Mouse (Mus musculus) liver, embryonic 13.5 days (tissue): Measurements from ENCODE around the gene Vipas39. TPM values are rescaled to one million over a fixed set of nuclear protein-coding genes. Genes with fewer than 3 reads are reported as not detected.
"Not testable (repeated sequence)": the region's sequence is repeated elsewhere in the genome, so short reads cannot be mapped to it uniquely, and the experiment has no call there.

ENCODE experiments used
- ATAC-seq: fragments of 200-750 bp; cut with Nextera tagmentation; 2 replicates; pipeline ENCODE4 v1.8.0; 2017; ENCODE audit warnings: low read depth, mild to moderate bottlenecking, moderate number of reproducible peaks, moderate library complexity
- DNase-seq: peaks from one replicate; pipeline ENCODE4 v3.0.0; 2022
- H3K27ac ChIP-seq: fragments of 300-500 bp; sonication (generic); 2 replicates; pipeline ENCODE4 v1.5.1; 2015; ENCODE audit warnings: moderate library complexity, mild to moderate bottlenecking, inconsistent platforms
- H3K27me3 ChIP-seq: fragments of 300-500 bp; sonication (generic); 2 replicates; pipeline ENCODE4 v1.6.1; 2015; ENCODE audit warnings: mild to moderate bottlenecking, inconsistent platforms
- H3K36me3 ChIP-seq: fragments of 300-500 bp; sonication (generic); 2 replicates; pipeline ENCODE4 v1.6.1; 2015; ENCODE audit warnings: mild to moderate bottlenecking, inconsistent platforms
- H3K4me1 ChIP-seq: fragments of 300-500 bp; sonication (generic); replicated peaks from 2 replicates; pipeline ENCODE4 v1.6.1; 2015; ENCODE audit warnings: inconsistent platforms
- H3K4me2 ChIP-seq: fragments of 300-500 bp; sonication (generic); 2 replicates; pipeline ENCODE4 v1.6.1; 2015; ENCODE audit warnings: inconsistent platforms, mild to moderate bottlenecking, moderate library complexity
- H3K4me3 ChIP-seq: fragments of 300-500 bp; sonication (generic); replicated peaks from 2 replicates; pipeline ENCODE4 v1.5.1; 2015; ENCODE audit warnings: mild to moderate bottlenecking, inconsistent platforms
- H3K9ac ChIP-seq: fragments of 300-500 bp; sonication (generic); 2 replicates; pipeline ENCODE4 v1.6.1; 2015; ENCODE audit warnings: mild to moderate bottlenecking, inconsistent platforms
- H3K9me3 ChIP-seq: fragments of 300-500 bp; sonication (generic); replicated peaks from 2 replicates; pipeline ENCODE4 v1.6.1; 2016; ENCODE audit warnings: inconsistent platforms
- WGBS: fragments of 180-500 bp; shearing (Covaris S2); methylation state at CpG from one replicate; pipeline ENCODE4 v1.1.7; 2015; ENCODE audit not compliant: insufficient replicate concordance; 5-methylcytosine and 5-hydroxymethylcytosine counted together
- polyA plus RNA-seq: library from polyadenylated mRNA; unstranded; fragments of >200 nt; fragmentation: Nextera tagmentation; extraction: Ambion mirVana; gene quantifications from 2 replicates; pipeline ENCODE4 v1.2.1, GENCODE M21; 2015

Gene Vipas39
- polyA plus RNA-seq, 1 experiment from 2014 or later: 9.8 TPM

GRCm38 (mm10) chr12:87224950-87225349 is 41.1 kb downstream of the Vipas39 start:
- Histone ChIP-seq H3K9ac (no peak overlapping the region), H3K4me3 (no peak overlapping the region), H3K36me3 (no peaks in the 10 kb centered on the region), H3K9me3 (0 out of 2 replicates have a peak, but pooled peaks cover 3% of the 10 kb centered on the region), H3K27me3 (no peaks in the 10 kb centered on the region), H3K4me2 (peak overlapping the region; percentile 36), H3K4me1 (peaks cover 17% of the 10 kb centered on the region), H3K27ac (no peak overlapping the region)
- ATAC-seq: peak; percentile 47; the same call in 1 of the 2 replicates
- no peak for DNase-seq
- WGBS: 45% methylated on average over 10 of the region's 10 CpGs

- H3K4me3 ChIP-seq: no peak overlapping the region
- no peak overlapping the region for H3K9ac ChIP-seq
- DNase-seq: no peak
- H3K27me3 ChIP-seq: no peaks in the 10 kb centered on the region
- no peaks in the 10 kb centered on the region for H3K9me3 ChIP-seq
- H3K4me1 ChIP-seq: no peaks in the 10 kb centered on the region
- no peak for ATAC-seq
- H3K4me2 ChIP-seq: no peak overlapping the region
- no peak overlapping the region for H3K27ac ChIP-seq
- WGBS: 72% methylated on average over 7 of the region's 7 CpGs
- H3K36me3 ChIP-seq: no peaks in the 10 kb centered on the region
Observed at GRCm38 (mm10) chr12:87219362-87219761, 46.7 kb downstream of the Vipas39 start.

- Histone ChIP-seq H3K27ac (no peak overlapping the region), H3K27me3 (no peaks in the 10 kb centered on the region), H3K36me3 (no peaks in the 10 kb centered on the region), H3K4me1 (no peaks in the 10 kb centered on the region), H3K9ac (no peak overlapping the region), H3K4me2 (no peak overlapping the region), H3K4me3 (no peak overlapping the region), H3K9me3 (no peaks in the 10 kb centered on the region)
- ATAC-seq: no peak
- DNase-seq: no peak
Observed at GRCm38 (mm10) chr12:87217596-87217995, 48.5 kb downstream of the Vipas39 start.

GRCm38 (mm10) chr12:87216053-87216452 is 50.0 kb downstream of the Vipas39 start:
- 44% methylated on average over 2 of the region's 2 CpGs for WGBS
- Histone ChIP-seq H3K4me1 (no peaks in the 10 kb centered on the region), H3K9me3 (no peaks in the 10 kb centered on the region), H3K9ac (no peak overlapping the region), H3K27me3 (no peaks in the 10 kb centered on the region), H3K27ac (no peak overlapping the region), H3K36me3 (no peaks in the 10 kb centered on the region), H3K4me3 (no peak overlapping the region), H3K4me2 (no peak overlapping the region)
- ATAC-seq (no peak), DNase-seq (no peak)

- Histone ChIP-seq H3K9ac (no peak overlapping the region), H3K4me2 (no peak overlapping the region), H3K4me1 (no peaks in the 10 kb centered on the region), H3K27ac (no peak overlapping the region), H3K9me3 (no peaks in the 10 kb centered on the region), H3K36me3 (no peaks in the 10 kb centered on the region), H3K4me3 (no peak overlapping the region), H3K27me3 (no peaks in the 10 kb centered on the region)
- ATAC-seq (no peak), DNase-seq (no peak)
- 32% methylated on average over 2 of the region's 2 CpGs for WGBS
Observed at GRCm38 (mm10) chr12:87212844-87213606, 53.0 kb downstream of the Vipas39 start.

GRCm38 (mm10) chr12:87205789-87206188 is 60.3 kb downstream of the Vipas39 start:
- peaks cover 11% of the 10 kb centered on the region for H3K27me3 ChIP-seq
- WGBS: 73% methylated on average over 5 of the region's 5 CpGs
- not testable (repeated sequence) for H3K4me3 ChIP-seq, DNase-seq, H3K4me1 ChIP-seq, H3K9ac ChIP-seq, ATAC-seq, H3K27ac ChIP-seq, H3K4me2 ChIP-seq, H3K9me3 ChIP-seq, H3K36me3 ChIP-seq

GRCm38 (mm10) chr12:87201694-87202093 is 64.4 kb downstream of the Vipas39 start:
- Histone ChIP-seq H3K4me3 (no peak overlapping the region), H3K9ac (no peak overlapping the region), H3K27me3 (peaks cover 31% of the 10 kb centered on the region), H3K9me3 (no peaks in the 10 kb centered on the region), H3K4me1 (peaks cover 23% of the 10 kb centered on the region), H3K4me2 (no peak overlapping the region), H3K36me3 (no peaks in the 10 kb centered on the region), H3K27ac (no peak overlapping the region)
- 48% methylated on average over 5 of the region's 5 CpGs for WGBS
- ATAC-seq: no peak
- DNase-seq: no peak

- ATAC-seq: peak; percentile 81
- H3K4me1 ChIP-seq: peaks cover 23% of the 10 kb centered on the region
- H3K27ac ChIP-seq: no peak within 1 kb of the TSS
Observed at GRCm38 (mm10) chr12:87199973-87200586, 66.0 kb downstream of the Vipas39 start, which contains the start of gene Tmed8. Gene Tmed8 (minus strand): TSS chr12:87200454.

GRCm38 (mm10) chr12:87199206-87199972 is 66.7 kb downstream of the Vipas39 start, which contains the start of gene Samd15:
Gene Samd15 (plus strand): TSS chr12:87199723.
- WGBS: 2% methylated on average over 38 of the region's 38 CpGs
- peak; percentile 26 for DNase-seq
- H3K27ac ChIP-seq: no peak within 1 kb of the TSS

More at GRCm38 (mm10) chr12:87199973-87200586, 66.0 kb downstream of the Vipas39 start, which contains the start of gene Tmed8:
- under 1% methylated on average over 57 of the region's 70 CpGs for WGBS
- Histone ChIP-seq H3K9me3 (no peaks in the 10 kb centered on the region), H3K4me2 (peak within 1 kb of the TSS; percentile 95), H3K9ac (peak within 1 kb of the TSS; percentile 79), H3K27me3 (peaks cover 31% of the 10 kb centered on the region), H3K4me3 (peak within 1 kb of the TSS; percentile 74), H3K36me3 (no peaks in the 10 kb centered on the region)
- peak; percentile 61 for DNase-seq

GRCm38 (mm10) chr12:87198792-87199191 is 67.3 kb downstream of the Vipas39 start:
- Histone ChIP-seq H3K27ac (no peak overlapping the region), H3K4me2 (peak overlapping the region; percentile 95), H3K9ac (peak overlapping the region; percentile 79; the same call in 1 of the 2 replicates), H3K9me3 (no peaks in the 10 kb centered on the region), H3K4me3 (peak overlapping the region; percentile 74; the same call in 1 of the 2 replicates), H3K4me1 (peaks cover 23% of the 10 kb centered on the region), H3K27me3 (peaks cover 31% of the 10 kb centered on the region), H3K36me3 (no peaks in the 10 kb centered on the region)
- no peak for DNase-seq
- no peak for ATAC-seq
- WGBS: 72% methylated on average over 6 of the region's 6 CpGs

More at GRCm38 (mm10) chr12:87199206-87199972, 66.7 kb downstream of the Vipas39 start, which contains the start of gene Samd15:
- Histone ChIP-seq H3K4me2 (peak within 1 kb of the TSS; percentile 95), H3K4me1 (peaks cover 23% of the 10 kb centered on the region), H3K36me3 (no peaks in the 10 kb centered on the region), H3K27me3 (peaks cover 31% of the 10 kb centered on the region), H3K9ac (peak within 1 kb of the TSS; percentile 79), H3K9me3 (no peaks in the 10 kb centered on the region), H3K4me3 (peak within 1 kb of the TSS; percentile 74)
- ATAC-seq: peak; percentile 61

GRCm38 (mm10) chr12:87196310-87196709 is 69.7 kb downstream of the Vipas39 start:
- peaks cover 25% of the 10 kb centered on the region for H3K27me3 ChIP-seq
- H3K4me1 ChIP-seq: peaks cover 23% of the 10 kb centered on the region
- H3K36me3 ChIP-seq: no peaks in the 10 kb centered on the region
- no peak overlapping the region for H3K4me3 ChIP-seq
- no peak overlapping the region for H3K4me2 ChIP-seq
- ATAC-seq (no peak), DNase-seq (no peak)
- H3K9me3 ChIP-seq: no peaks in the 10 kb centered on the region
- no peak overlapping the region for H3K27ac ChIP-seq
- no peak overlapping the region for H3K9ac ChIP-seq
